Mouse (Mus musculus): ENCODE data around the gene Fto. TPM values are rescaled to one million over a fixed set of nuclear protein-coding genes. Genes with fewer than 3 reads are reported as not detected.

The Fto gene
- polyA plus RNA-seq, 1 experiment from 2014 or later: 43.5 TPM

DNA sequence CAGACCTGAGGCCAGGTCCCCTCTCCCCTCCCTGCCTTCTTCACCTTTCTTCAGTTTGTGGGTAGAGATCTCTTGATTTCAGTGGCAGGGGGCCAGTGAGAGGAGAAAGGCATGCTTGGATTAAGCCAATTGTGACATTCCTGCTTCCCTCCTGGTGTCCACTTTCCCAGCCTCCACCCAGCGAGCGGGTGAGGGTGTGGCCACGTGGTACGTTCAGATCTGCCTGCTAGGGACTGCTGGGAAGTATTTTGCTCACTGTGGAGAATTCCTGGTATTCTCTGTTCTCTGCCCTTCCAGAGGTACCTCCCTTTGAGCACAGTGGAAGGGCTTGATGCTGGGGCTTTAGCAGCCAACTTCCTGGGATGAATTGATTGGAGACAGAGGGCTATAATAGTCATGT lies 259.3 kb downstream of the Fto start:
- Histone ChIP-seq H3K27ac (no peak overlapping the region), H3K79me2 (ENCODE audit: inconsistent target) (no peaks in the 10 kb centered on the region), H3K4me3 (ENCODE audit: inconsistent target) (no peak overlapping the region), H3K36me3 (ENCODE audit: inconsistent target) (no peaks in the 10 kb centered on the region)
- 96% methylated on average over 4 of the region's 4 CpGs for WGBS (ENCODE audit: missing documents)

DNA sequence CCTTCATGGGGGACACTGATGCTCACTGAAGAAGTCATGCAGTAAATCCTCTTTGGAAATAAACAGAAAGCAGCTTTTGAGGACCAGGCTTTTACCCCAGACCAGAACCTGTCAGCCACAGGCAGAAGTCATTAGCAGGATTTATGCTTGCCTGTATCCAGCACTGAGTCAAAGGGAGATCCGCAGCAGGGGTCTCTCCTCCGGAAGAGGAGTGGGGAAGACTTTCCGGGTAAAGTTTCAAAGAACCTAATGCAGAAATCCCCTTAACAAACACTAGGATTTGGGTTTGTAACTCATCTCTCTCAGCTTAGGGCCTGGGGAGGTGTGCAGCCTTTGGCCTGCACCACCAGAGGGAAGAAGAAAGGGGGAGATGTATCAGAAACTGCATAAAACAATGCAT lies 262.3 kb downstream of the Fto start:
- no peaks in the 10 kb centered on the region for H3K79me2 ChIP-seq (ENCODE audit: inconsistent target)
- no peak overlapping the region for H3K4me3 ChIP-seq (ENCODE audit: inconsistent target)
- WGBS (ENCODE audit: missing documents): 98% methylated on average over 3 of the region's 3 CpGs
- H3K27ac ChIP-seq: no peak overlapping the region
- H3K36me3 ChIP-seq (ENCODE audit: inconsistent target): no peaks in the 10 kb centered on the region

DNA sequence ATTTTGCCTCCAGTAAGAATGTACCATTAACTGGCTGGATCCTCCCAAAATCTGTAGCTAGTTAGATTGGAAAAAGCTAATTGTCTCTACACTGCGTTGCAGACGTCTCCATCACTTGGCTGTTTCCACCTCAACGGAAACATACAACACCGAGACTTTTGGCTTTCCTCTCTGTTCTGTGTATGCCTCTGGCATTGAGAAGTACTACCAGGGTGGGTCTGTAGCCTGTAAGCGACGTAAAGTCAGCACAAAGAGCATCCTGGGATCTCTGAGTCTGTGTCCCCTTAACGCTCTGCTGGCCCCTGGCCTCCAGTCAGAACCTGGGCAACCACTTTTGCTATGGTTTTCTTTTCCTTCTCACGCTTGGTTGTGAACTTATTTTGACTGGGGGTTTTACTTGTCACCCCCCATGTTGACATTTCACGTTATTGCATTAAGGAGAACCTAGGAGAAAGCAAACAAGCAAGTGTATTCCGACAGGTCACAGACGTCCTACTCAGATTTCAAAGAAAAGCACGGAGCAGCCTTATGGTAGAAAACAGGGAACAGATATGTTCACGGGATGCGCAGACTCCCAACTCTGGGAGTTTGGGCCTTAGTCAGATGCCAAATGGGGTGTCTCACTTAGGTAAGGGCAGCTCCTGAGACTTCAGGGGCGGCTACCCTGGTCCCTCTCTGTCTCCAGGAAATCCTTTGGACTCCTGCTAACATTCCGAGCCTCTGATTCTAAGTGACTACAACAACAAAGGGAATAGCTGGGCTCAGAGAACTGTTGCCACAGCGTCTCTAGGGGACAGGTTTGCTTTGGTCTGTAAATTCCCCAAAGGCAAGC lies 263.0 kb downstream of the Fto start:
- no peaks in the 10 kb centered on the region for H3K36me3 ChIP-seq (ENCODE audit: inconsistent target)
- no peaks in the 10 kb centered on the region for H3K79me2 ChIP-seq (ENCODE audit: inconsistent target)
- H3K4me3 ChIP-seq (ENCODE audit: inconsistent target): no peak overlapping the region
- 97% methylated on average over 13 of the region's 17 CpGs for WGBS (ENCODE audit: missing documents)
- H3K27ac ChIP-seq: no peak overlapping the region

DNA sequence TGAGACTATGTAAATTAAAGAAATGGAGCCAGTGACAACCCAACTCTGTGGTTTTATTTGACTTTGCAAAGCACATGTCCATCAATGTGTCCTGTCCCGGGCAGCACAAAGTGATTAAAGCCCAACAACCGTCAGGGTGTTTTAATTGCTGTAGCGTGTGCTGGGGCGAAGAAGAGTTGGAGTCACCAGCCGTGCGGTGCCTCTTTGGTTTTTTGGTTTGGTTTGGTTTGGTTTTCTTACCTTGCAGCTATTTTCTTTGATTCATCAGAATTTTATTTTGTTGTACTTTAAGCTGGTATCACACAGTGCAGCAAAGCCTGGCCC lies 263.6 kb downstream of the Fto start:
- no peaks in the 10 kb centered on the region for H3K36me3 ChIP-seq (ENCODE audit: inconsistent target)
- 90% methylated on average over 6 of the region's 6 CpGs for WGBS (ENCODE audit: missing documents)
- no peaks in the 10 kb centered on the region for H3K79me2 ChIP-seq (ENCODE audit: inconsistent target)
- no peak overlapping the region for H3K4me3 ChIP-seq (ENCODE audit: inconsistent target)
- H3K27ac ChIP-seq: no peak overlapping the region

DNA sequence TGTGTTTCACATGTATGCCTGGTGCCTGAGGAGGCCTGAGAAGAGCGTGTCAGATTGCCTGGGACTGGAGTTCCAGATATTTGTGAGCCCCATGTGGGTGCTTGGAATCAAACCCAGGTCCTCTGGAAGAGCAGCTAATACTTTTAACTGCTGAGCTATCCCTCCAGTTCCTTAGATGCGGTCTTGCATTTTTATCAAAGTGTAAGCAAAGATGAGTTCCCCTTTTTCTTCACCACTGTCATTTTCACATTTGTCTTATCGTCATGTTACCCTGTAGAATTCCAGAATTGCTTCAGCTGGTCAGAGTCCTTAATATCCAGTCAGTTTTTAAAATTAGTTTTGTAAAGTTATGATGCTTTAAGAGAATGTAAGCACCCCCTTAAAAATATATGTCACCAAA lies 264.3 kb downstream of the Fto start:
- WGBS (ENCODE audit: missing documents): 75% methylated on average over 3 of the region's 3 CpGs
- Histone ChIP-seq H3K36me3 (ENCODE audit: inconsistent target) (no peaks in the 10 kb centered on the region), H3K27ac (no peak overlapping the region), H3K79me2 (ENCODE audit: inconsistent target) (no peaks in the 10 kb centered on the region), H3K4me3 (ENCODE audit: inconsistent target) (no peak overlapping the region)

DNA sequence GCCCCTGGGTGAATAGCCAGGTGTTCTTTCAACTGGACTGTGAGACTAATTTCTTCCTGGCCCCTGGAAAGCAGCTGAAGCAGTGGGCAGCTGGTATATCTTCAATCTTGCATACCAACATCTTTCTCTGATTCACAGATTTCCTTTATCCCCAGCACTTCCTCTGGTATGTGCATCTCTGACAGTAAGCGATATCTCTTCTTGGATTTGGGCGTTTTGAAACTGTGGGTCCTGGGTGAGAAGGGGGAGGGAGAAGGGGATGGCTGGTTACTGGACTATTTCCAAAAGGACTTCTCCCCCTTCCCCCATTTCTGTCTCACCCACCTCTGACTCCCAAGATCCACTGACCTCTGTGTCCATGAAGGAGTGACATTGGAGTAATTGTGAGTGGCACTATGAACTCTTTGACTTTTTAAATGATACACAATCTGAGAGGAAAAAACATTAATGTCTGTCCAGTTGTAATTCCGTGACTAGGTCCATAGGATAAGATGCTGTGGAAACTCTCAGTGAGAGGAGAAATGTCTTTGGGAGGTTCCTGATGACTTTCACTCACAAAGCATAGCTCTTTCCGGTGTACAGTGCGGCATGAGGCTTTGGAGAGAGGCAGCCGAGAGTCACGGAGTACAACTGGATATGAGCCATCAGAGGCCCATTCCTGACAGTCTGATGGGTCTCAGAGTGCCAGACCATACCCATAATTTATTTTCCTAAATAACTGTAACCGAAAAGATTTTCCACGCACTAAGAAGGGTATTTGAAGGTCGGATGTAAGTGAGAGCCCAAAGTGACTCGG lies 271.5 kb downstream of the Fto start:
- WGBS (ENCODE audit: missing documents): 95% methylated on average over 11 of the region's 11 CpGs
- Histone ChIP-seq H3K79me2 (ENCODE audit: inconsistent target) (no peaks in the 10 kb centered on the region), H3K4me3 (ENCODE audit: inconsistent target) (no peak overlapping the region), H3K36me3 (ENCODE audit: inconsistent target) (no peaks in the 10 kb centered on the region), H3K27ac (no peak overlapping the region)

DNA sequence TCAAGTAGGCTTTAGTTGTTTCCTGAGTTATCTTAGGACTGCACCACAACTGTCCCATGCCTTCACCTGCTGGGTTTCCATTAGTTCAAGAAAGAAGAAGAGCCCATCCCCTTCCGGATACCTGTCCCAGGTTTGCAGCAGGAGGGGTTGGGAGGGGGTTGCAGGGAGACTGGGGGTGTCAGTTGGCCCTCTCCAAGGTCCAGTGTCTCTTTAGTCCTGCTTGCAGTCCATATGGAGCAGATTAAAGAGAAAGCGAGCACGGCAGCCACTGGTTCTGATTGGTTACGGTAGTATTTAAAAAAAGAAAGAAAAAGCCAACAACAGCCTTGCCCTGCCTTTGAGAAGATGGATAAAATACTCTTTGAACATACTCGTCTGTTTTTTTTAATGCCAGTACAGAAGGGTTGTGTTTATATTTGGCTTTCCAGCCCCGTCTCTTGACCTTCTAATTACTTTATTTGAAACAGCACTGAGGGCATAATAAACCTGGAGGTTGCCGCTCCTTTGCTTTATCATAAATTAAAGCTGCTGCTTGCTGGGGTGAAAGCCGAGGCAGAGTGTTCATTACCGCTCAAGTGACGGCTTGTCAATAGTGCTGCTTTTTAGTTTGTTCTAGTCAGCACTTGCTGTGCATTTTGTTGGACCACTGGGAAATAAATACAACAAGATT lies 279.2 kb downstream of the Fto start:
- 93% methylated on average over 10 of the region's 10 CpGs for WGBS (ENCODE audit: missing documents)
- Histone ChIP-seq H3K4me3 (ENCODE audit: inconsistent target) (no peak overlapping the region), H3K27ac (no peak overlapping the region), H3K79me2 (ENCODE audit: inconsistent target) (no peaks in the 10 kb centered on the region), H3K36me3 (ENCODE audit: inconsistent target) (no peaks in the 10 kb centered on the region)

DNA sequence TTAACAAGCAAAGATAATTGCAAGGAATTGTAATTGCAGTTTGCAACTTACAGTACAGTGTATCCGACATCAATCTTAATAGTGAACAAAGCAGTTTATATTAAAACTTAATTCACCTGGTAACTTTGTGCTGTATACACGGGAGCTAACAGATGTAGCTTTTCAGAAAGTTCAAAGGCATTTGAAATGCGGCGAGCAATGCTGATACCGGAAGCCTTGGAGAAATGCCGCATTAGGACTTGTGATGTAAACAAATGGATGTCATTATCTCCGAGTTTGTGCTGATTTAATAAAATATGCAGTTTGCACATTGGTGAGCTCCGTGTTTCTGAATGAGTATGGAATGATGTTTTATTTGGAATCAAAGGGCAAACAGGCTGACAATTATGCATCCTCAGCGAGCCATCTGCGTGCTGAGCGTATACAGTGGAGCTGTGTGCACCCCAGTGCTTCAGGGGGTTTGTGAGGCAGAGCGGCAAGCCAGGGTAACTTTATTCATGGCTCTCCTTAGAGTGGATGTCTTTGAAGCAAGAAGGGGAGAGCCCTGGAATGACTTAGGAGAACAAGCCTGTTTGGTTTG lies 280.0 kb downstream of the Fto start:
- Histone ChIP-seq H3K36me3 (ENCODE audit: inconsistent target) (no peaks in the 10 kb centered on the region), H3K79me2 (ENCODE audit: inconsistent target) (no peaks in the 10 kb centered on the region), H3K27ac (no peak overlapping the region), H3K4me3 (ENCODE audit: inconsistent target) (no peak overlapping the region)
- WGBS (ENCODE audit: missing documents): 91% methylated on average over 12 of the region's 12 CpGs

DNA sequence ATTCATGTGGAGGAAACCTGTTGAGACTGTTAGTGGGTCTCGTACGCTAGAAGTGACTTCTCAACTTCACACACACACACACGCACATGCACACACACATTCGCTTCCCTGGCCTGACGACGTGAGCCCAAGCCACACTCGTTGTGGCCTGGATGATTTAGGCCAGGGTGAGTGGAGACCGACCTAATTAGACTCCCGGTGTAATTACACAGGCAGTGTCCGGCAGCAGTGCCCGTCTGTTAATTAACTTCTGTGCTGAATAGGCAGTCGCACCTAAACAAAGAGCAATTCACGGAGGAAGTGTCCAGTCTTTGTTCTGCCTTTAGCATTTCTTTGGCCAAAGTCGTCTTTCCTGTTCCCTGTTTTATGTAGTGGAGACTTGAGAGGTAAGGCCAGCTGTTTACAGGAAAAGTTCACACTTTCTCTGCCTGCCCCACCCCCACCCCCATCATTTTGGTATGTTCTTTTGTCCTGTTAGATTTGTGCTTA lies 286.1 kb downstream of the Fto start:
- Histone ChIP-seq H3K79me2 (ENCODE audit: inconsistent target) (no peaks in the 10 kb centered on the region), H3K27ac (no peak overlapping the region), H3K36me3 (ENCODE audit: inconsistent target) (no peaks in the 10 kb centered on the region), H3K4me3 (ENCODE audit: inconsistent target) (no peak overlapping the region)
- WGBS (ENCODE audit: missing documents): 91% methylated on average over 13 of the region's 14 CpGs

DNA sequence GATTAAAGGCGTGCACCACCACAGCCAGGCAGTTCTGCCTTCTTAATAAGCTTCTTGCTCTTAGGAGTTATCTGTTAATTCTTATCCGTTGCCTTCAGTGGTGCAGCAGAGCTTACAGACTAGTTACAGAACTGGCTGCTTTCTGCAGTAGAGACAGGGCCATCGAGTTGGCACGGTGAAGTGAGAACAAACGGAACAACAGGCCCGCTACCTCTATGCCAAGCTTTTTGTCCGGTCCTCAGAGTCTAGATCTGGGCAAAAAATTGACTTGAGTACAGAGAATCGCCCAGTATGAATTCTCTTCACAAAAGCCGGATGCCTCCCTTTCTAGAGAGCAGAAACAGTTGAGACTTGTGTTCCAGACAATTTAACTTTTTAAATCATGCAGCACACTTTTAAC lies 290.4 kb downstream of the Fto start:
- no peaks in the 10 kb centered on the region for H3K79me2 ChIP-seq (ENCODE audit: inconsistent target)
- no peak overlapping the region for H3K4me3 ChIP-seq (ENCODE audit: inconsistent target)
- 97% methylated on average over 9 of the region's 9 CpGs for WGBS (ENCODE audit: missing documents)
- no peaks in the 10 kb centered on the region for H3K36me3 ChIP-seq (ENCODE audit: inconsistent target)
- no peak overlapping the region for H3K27ac ChIP-seq

DNA sequence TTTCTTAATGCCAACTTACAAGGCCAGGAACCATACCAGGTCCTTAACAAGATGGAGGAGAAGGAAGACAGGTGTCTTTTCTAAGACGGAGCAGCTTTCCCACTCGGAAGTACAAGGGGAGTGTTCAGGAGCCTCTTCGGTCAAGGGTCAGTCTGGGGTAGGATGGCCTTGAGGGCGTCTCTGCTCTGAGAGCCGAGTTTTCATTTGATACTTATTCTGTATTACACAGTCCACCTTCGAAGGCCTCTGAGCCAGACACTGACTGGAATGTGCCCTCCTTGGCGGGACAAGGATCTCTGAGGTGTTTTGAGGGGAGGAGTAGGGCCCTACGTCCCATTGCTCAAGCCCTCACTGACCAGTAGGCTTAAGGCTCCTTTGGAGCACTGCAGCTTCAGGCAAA lies 292.6 kb downstream of the Fto start:
- H3K27ac ChIP-seq: no peak overlapping the region
- no peak overlapping the region for H3K4me3 ChIP-seq (ENCODE audit: inconsistent target)
- WGBS (ENCODE audit: missing documents): 99% methylated on average over 8 of the region's 8 CpGs
- H3K36me3 ChIP-seq (ENCODE audit: inconsistent target): no peaks in the 10 kb centered on the region
- H3K79me2 ChIP-seq (ENCODE audit: inconsistent target): no peaks in the 10 kb centered on the region

DNA sequence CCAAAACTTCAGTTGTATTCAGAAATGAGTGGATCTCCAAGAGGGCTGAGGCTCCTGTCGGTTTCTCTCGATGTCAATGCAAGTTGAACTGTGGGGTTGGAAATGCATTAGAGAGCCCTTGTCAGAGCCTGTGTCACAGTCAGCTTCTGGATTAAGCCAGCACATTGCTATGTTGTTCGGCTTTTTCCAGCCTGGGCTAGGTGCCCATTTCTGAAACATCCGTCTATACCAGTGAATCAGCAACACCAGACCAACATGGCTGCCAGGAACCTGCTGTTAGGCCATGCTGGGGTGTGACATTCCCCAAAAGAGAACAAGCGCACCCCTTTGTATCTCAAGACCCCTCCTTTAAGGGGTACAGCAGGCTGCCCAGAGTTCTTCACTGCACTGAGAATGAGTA lies 293.8 kb downstream of the Fto start:
- H3K36me3 ChIP-seq (ENCODE audit: inconsistent target): no peaks in the 10 kb centered on the region
- WGBS (ENCODE audit: missing documents): 94% methylated on average over 5 of the region's 5 CpGs
- no peak overlapping the region for H3K27ac ChIP-seq

DNA sequence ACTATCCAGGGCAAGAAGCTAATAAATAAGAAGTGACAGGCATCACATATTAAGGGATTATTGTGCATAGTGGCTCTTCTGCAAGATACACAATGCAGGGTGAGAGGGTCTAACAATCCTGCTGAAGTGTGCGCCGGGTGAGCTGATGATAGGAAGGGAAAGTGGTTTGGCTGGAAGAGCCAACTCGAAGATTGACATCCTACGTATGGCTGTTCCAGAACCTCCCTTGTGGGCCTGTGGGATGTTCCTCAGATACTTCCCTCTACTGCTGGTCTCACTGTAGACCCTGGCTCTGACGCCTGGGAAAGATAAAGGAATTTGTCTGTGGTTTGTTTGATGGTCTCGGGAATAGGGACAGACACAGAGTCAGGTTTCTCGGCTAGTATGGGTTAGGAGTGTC lies 297.9 kb downstream of the Fto start:
- Histone ChIP-seq H3K4me3 (ENCODE audit: inconsistent target) (no peak overlapping the region), H3K79me2 (ENCODE audit: inconsistent target) (no peaks in the 10 kb centered on the region), H3K27ac (no peak overlapping the region), H3K36me3 (ENCODE audit: inconsistent target) (no peaks in the 10 kb centered on the region)
- WGBS (ENCODE audit: missing documents): 96% methylated on average over 7 of the region's 7 CpGs

More for the DNA sequence above, 293.8 kb downstream of the Fto start:
- Histone ChIP-seq H3K4me3 (ENCODE audit: inconsistent target) (no peak overlapping the region), H3K79me2 (ENCODE audit: inconsistent target) (no peaks in the 10 kb centered on the region)

DNA sequence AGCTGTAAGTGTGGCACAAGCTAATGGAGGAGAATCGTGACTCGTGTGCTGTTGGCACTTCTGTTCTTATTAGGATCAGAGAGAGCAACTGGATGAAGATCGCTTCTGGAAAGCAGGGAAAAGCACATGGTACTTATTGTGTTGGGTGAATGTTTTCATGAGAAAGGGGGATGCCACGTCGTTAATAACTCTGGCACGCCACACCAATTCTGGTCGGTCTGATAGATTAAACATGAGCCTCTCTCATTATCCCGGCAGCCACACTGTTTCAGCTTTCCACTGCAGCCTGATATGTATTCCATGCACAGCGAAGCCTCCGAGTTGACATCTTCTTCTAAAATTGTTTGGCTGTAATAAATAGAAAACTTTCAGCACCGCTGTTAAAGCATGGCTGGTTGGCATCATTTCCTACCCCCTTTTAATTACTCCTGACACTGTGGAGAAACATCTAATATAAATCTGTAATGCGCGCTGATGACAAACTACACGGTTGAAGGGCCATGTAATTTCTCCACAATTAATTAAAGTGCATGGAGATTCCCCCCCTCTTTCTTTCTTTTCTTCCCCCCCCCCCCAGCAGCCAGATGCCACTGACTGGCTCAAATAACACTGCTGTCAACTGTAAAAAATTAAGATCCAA lies 298.5 kb downstream of the Fto start:
- H3K4me3 ChIP-seq (ENCODE audit: inconsistent target): no peak overlapping the region
- no peak overlapping the region for H3K27ac ChIP-seq
- no peaks in the 10 kb centered on the region for H3K36me3 ChIP-seq (ENCODE audit: inconsistent target)
- no peaks in the 10 kb centered on the region for H3K79me2 ChIP-seq (ENCODE audit: inconsistent target)
- WGBS (ENCODE audit: missing documents): 95% methylated on average over 14 of the region's 14 CpGs
